Mouse (Mus musculus) regulatory T cell (primary cell): ENCODE results near the gene Chst10.

Source experiments
- in situ Hi-C: fragments of 300-600 bp; cut with MboI, MseI; formaldehyde crosslinking; loops from one replicate; pipeline ENCODE4 v1.15.1; 2025; ENCODE audit warnings: high pct_unique_total_duplicates

Chst10 gene

DNA sequence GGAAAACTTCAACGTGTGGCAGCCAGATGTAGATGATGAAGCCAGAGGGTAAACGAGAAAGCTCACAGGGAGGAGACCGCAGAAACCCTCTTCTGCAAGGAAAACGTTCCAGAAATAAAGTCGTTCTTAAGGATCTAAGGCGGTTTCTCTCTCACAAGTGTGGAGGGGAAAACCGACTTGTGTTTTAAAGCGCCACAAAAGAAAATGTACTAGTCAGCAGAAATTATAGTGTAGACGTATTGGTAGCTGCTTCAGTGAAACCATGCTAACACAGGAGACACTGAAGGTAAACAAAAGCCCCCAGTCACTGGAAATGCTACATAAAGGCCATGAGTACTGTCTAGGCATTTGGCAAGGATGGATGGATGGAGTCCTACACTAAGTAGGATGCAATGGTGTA lies 80.7 kb downstream of the Chst10 start:
- in situ Hi-C loops = no loop called here

DNA sequence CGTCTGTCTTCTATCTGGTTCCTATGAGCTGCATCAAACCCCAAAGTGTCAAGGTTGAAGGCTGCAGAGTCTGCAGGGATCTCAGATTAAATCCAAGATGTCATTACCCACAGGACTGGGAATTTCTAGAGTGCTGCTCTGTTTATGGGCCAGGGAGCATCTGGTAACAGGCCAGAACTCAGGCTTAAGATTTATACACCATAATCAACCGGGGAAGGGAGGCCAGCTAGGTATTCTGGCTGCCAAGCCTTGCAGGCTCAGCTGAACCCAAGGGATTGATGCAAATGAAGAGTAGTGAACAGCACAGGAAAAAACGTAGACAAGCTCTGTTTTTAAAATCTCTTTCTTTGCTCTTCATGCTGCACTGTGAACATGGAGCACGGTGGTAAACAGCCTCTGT lies 81.7 kb downstream of the Chst10 start:
- in situ Hi-C loops = no loop called here
